Mouse (Mus musculus): Measurements from ENCODE around the gene Erc2. TPM values are rescaled to one million over a fixed set of nuclear protein-coding genes. Genes with fewer than 3 reads are reported as not detected.

Gene Erc2
- total RNA-seq, 2 experiments from 2014 or later: not detected

GRCm38 (mm10) chr14:27889650-27890049 lies 267.4 kb downstream of the Erc2 start:
- ATAC-seq (replicated peaks; ENCODE audit: low FRiP score, poor library complexity, severe bottlenecking): no peak

DNA sequence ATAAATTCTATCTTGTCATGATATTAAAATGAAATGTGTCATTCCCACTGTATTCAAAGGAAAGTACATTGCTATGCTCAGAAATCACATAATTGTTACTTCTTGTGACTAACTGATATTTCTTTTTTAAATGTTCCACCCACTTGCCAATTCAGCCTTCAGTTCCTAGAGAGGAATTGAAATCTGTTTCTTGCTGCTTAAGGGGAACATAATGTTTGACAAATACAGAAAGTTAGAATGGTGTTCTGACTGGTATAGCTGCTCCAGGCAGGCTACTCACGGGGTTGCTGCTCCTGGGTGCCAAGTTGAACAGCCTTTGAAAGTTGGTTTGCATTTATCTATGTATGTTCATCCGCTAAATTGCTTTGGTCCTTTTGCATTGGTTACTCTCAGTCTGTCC lies 270.2 kb downstream of the Erc2 start:
- no peak for ATAC-seq (replicated peaks; ENCODE audit: low FRiP score, poor library complexity, severe bottlenecking)

DNA sequence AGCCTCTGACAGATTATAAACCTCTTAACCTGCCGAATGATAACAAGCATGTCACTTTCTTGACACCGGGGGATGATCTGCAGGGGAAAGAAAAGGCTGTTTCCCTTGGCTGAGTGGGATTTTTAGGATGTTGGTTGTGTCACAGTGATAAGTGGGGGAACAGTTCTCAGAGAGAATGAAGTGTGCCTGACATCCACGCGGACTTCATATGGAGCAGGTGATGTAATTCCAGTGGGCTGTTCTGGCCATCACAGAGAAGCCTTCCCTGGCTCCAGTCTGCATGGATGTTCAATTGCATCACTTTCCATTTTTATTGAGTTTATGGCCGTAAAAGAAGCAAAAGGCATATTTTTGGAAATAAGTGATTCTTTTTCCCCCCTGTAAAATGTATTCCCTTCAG lies 279.5 kb downstream of the Erc2 start:
- no peak for ATAC-seq (replicated peaks; ENCODE audit: low FRiP score, poor library complexity, severe bottlenecking)

GRCm38 (mm10) chr14:27921656-27922373 lies 299.6 kb downstream of the Erc2 start:
- no peak for ATAC-seq (replicated peaks; ENCODE audit: low FRiP score, poor library complexity, severe bottlenecking)

GRCm38 (mm10) chr14:27927369-27927768 lies 305.1 kb downstream of the Erc2 start:
- no peak for ATAC-seq (replicated peaks; ENCODE audit: low FRiP score, poor library complexity, severe bottlenecking)

GRCm38 (mm10) chr14:27933533-27933932 lies 311.3 kb downstream of the Erc2 start:
- no peak for ATAC-seq (replicated peaks; ENCODE audit: low FRiP score, poor library complexity, severe bottlenecking)

- no peak for ATAC-seq (replicated peaks; ENCODE audit: low FRiP score, poor library complexity, severe bottlenecking)
These were observed 313.5 kb downstream of the Erc2 start for GRCm38 (mm10) chr14:27935714-27936113.

DNA sequence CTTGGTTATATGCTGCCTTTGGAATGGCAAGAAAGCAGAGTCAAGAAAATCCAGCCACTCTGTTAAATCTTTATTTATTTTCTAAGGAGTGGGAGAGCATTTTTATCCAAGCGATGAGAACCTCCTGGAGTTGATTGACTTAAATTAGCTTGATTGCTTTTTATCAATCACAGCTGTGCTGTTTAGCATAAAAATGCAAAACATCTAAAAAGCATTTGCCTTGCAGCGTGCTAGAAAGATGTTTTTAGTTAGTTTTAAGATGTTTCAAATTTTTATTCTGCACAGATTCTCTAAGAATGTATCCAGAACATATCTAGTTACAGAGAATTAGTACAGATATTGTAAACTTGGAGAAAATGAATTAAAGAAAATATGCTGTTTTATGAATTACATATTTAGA lies 315.7 kb downstream of the Erc2 start:
- no peak for ATAC-seq (replicated peaks; ENCODE audit: low FRiP score, poor library complexity, severe bottlenecking)

GRCm38 (mm10) chr14:27945276-27945675 lies 323.0 kb downstream of the Erc2 start:
- ATAC-seq (replicated peaks; ENCODE audit: low FRiP score, poor library complexity, severe bottlenecking): no peak

GRCm38 (mm10) chr14:27946211-27946610 lies 324.0 kb downstream of the Erc2 start:
- no peak for ATAC-seq (replicated peaks; ENCODE audit: low FRiP score, poor library complexity, severe bottlenecking)

DNA sequence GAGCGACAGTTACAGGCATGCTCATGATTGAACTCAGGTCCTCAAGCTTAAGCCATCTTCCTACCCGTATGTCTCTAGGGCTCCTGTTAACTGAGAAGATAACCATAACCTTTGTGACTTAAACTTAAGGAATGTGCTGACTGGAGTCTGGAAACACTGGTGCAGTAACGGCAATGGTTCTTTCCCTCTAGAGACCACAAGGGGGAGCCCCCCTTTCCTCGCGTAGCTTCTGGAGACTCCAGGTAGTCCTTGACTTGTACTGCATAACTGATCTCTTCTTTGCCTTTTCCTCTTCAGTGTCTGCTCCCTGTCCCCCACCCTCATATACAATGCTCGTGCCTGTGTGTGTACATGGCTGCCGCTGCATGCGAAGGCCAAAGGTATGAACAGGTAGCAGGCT lies 326.2 kb downstream of the Erc2 start:
- ATAC-seq (replicated peaks; ENCODE audit: low FRiP score, poor library complexity, severe bottlenecking): no peak

GRCm38 (mm10) chr14:27953814-27954213 lies 331.6 kb downstream of the Erc2 start:
- ATAC-seq (replicated peaks; ENCODE audit: low FRiP score, poor library complexity, severe bottlenecking): no peak

GRCm38 (mm10) chr14:27956801-27957200 lies 334.6 kb downstream of the Erc2 start:
- ATAC-seq (replicated peaks; ENCODE audit: low FRiP score, poor library complexity, severe bottlenecking): no peak

GRCm38 (mm10) chr14:27973701-27974100 lies 351.5 kb downstream of the Erc2 start:
- no peak for ATAC-seq (replicated peaks; ENCODE audit: low FRiP score, poor library complexity, severe bottlenecking)

- ATAC-seq (replicated peaks; ENCODE audit: low FRiP score, poor library complexity, severe bottlenecking): no peak
These were observed 353.4 kb downstream of the Erc2 start for GRCm38 (mm10) chr14:27975661-27976060.

- ATAC-seq (replicated peaks; ENCODE audit: low FRiP score, poor library complexity, severe bottlenecking): no peak
These were observed 362.5 kb downstream of the Erc2 start for GRCm38 (mm10) chr14:27984758-27985157.

- ATAC-seq (replicated peaks; ENCODE audit: low FRiP score, poor library complexity, severe bottlenecking): no peak
These were observed 363.0 kb downstream of the Erc2 start for GRCm38 (mm10) chr14:27985201-27985600.

DNA sequence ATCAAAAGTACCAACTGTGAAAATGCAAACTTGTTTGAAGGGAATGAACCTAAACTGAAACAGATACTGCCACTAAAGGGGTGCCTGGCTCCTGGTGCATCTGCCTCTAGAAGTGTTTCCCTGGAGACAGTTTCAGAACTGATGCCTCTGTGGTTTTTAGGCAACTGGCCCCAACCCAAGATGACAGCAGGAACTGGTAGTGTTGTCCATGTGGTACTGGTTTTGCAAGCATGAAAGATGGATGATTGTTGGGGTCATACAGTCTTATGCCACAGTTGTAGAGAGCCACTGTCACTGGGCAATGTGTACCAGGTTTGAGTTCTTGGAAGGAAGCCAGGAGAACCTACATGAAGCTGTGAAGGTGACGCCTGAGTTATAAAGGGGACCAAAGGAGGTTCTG lies 365.2 kb downstream of the Erc2 start:
- no peak for ATAC-seq (replicated peaks; ENCODE audit: low FRiP score, poor library complexity, severe bottlenecking)

GRCm38 (mm10) chr14:27998551-27998950 lies 376.3 kb downstream of the Erc2 start:
- ATAC-seq (replicated peaks; ENCODE audit: low FRiP score, poor library complexity, severe bottlenecking): no peak

DNA sequence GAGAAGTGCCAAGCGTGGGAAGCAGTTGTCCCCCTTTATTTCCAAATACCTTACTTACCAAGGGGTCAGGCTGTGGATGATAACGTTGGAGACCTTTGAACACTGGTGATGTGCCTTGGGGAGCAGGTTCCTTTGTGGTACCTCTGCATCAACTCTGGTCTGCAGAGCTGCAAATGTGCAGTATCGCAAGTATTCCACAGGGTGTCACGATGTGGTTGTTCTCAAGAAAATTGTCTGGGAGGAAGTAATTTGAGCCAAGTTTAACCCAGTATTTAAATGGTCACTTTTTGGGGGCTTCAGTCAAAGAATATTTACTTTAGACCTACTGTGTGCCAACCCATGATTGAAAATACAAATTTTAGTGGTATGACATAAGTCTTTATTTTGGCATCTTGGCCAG lies 381.8 kb downstream of the Erc2 start:
- ATAC-seq (replicated peaks; ENCODE audit: low FRiP score, poor library complexity, severe bottlenecking): no peak

DNA sequence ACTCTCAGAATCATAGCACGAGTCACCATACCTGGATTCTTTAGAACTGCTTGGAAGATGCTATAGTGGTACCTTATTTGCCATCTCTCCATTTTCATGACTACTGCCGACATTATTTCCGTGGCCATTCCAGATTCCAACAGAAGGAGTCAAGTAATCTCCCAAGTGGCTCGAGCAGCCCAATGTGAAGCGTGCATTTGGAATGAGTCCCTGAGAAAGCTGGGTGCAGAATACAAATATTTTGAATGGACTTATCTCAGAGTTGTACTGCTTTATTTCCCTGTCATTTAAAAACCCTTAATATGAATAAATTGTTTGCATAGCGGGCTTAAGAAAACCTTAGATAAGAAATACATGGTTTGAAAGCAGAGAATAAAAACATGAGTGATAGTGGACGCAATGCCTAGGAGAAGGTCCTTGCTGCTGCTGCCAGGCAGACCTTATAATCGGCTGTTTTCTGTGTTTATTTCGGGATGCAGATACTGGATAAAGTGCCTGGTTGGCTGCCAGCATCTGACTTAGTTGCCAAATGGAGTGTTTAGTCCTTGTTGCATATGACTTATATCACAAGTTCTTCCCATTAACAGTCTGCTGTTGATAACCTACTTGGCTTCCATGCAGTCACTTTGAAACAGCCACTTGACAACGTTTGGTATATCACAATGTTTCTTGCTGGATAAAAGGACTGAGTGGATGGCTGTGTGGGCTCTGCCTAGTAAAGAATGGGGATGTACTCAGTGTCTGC lies 388.5 kb downstream of the Erc2 start:
- no peak for ATAC-seq (replicated peaks; ENCODE audit: low FRiP score, poor library complexity, severe bottlenecking)
